Mouse (Mus musculus): ENCODE measurements around the gene Endog.
"Not testable (repeated sequence)": the region's sequence is repeated elsewhere in the genome, so short reads cannot be mapped to it uniquely, and the experiment has no call there.

The Endog gene

GRCm38 (mm10) chr2:30166677-30167076 lies 4.6 kb upstream of the Endog start:
- no peak for DNase-seq (ENCODE audit: extremely low spot score)

GRCm38 (mm10) chr2:30171997-30172382 lies 697 bp downstream of the Endog start:
- no peak for DNase-seq (ENCODE audit: extremely low spot score)

GRCm38 (mm10) chr2:30173541-30174240 lies 2.4 kb downstream of the Endog start:
- DNase-seq (ENCODE audit: extremely low spot score) = no peak

- no peak for DNase-seq (ENCODE audit: extremely low spot score)
Measured at GRCm38 (mm10) chr2:30175897-30176296, 4.6 kb downstream of the Endog start.

- DNase-seq (ENCODE audit: extremely low spot score) = no peak
Measured at GRCm38 (mm10) chr2:30176561-30176960, 5.3 kb downstream of the Endog start.

- peak; percentile 95 for DNase-seq (ENCODE audit: extremely low spot score)
Measured at GRCm38 (mm10) chr2:30177700-30178675, 6.7 kb downstream of the Endog start, which contains the start of gene Spout1. Gene Spout1, minus strand, starts transcription at chr2:30178459.

- DNase-seq (ENCODE audit: extremely low spot score) = not testable (repeated sequence)
Measured at GRCm38 (mm10) chr2:30178711-30179110, 7.4 kb downstream of the Endog start.

GRCm38 (mm10) chr2:30182424-30182823 lies 11.1 kb downstream of the Endog start:
- DNase-seq (ENCODE audit: extremely low spot score) = no peak

- no peak for DNase-seq (ENCODE audit: extremely low spot score)
Measured at GRCm38 (mm10) chr2:30183721-30184120, 12.4 kb downstream of the Endog start.

- no peak for DNase-seq (ENCODE audit: extremely low spot score)
Measured at GRCm38 (mm10) chr2:30185276-30185675, 14.0 kb downstream of the Endog start.

GRCm38 (mm10) chr2:30185681-30186080 lies 14.4 kb downstream of the Endog start:
- DNase-seq (ENCODE audit: extremely low spot score) = no peak

GRCm38 (mm10) chr2:30191790-30192580 lies 20.7 kb downstream of the Endog start:
- DNase-seq (ENCODE audit: extremely low spot score) = no peak

GRCm38 (mm10) chr2:30194656-30195055 lies 23.4 kb downstream of the Endog start:
- no peak for DNase-seq (ENCODE audit: extremely low spot score)

- DNase-seq (ENCODE audit: extremely low spot score) = no peak
Measured at GRCm38 (mm10) chr2:30198021-30198420, 26.7 kb downstream of the Endog start.

- DNase-seq (ENCODE audit: extremely low spot score) = no peak
Measured at GRCm38 (mm10) chr2:30199984-30200383, 28.7 kb downstream of the Endog start.

- DNase-seq (ENCODE audit: extremely low spot score) = no peak
Measured at GRCm38 (mm10) chr2:30200388-30200925, 29.2 kb downstream of the Endog start.

GRCm38 (mm10) chr2:30203439-30203838 lies 32.1 kb downstream of the Endog start:
- no peak for DNase-seq (ENCODE audit: extremely low spot score)

- no peak for DNase-seq (ENCODE audit: extremely low spot score)
Measured at GRCm38 (mm10) chr2:30205255-30205628, 33.9 kb downstream of the Endog start.

GRCm38 (mm10) chr2:30205629-30206357 lies 34.5 kb downstream of the Endog start, which contains the start of gene Kyat1:
Gene Kyat1, minus strand, starts transcription at chr2:30205847.
- peak; percentile 88 for DNase-seq (ENCODE audit: extremely low spot score)

- DNase-seq (ENCODE audit: extremely low spot score) = no peak
Measured at GRCm38 (mm10) chr2:30207401-30207800, 36.1 kb downstream of the Endog start.

- DNase-seq (ENCODE audit: extremely low spot score) = no peak
Measured at GRCm38 (mm10) chr2:30207886-30208285, 36.6 kb downstream of the Endog start.
